In genomic region chr5:25080438-25080945, GRCm38 (mm10) we compare ENCODE assay signal across 18 mouse cellular contexts. TPM values are rescaled to one million over a fixed set of nuclear protein-coding genes. Genes with fewer than 3 reads are reported as not detected.
DNase-seq lines count a peak whose midpoint lies in the region; TF ChIP-seq lines count a peak whose summit lies in the region.
"Had no signal": no experiment of that assay in that cellular context is flagged by ENCODE, and none has a peak within 500 bp of the region (broad histone marks: within the 10 kb centered on the region; RNA-seq: fewer than 3 reads in every experiment).

No protein-coding gene starts in this region.

- peaks cover 10% of the 10 kb centered on the region for H3K4me1 ChIP-seq in cortical plate, adult 2 months (ENCODE audit: control insufficient read depth, insufficient read depth, low read length)
- H3K4me1 ChIP-seq: forebrain, embryonic 10.5 days had no signal

- H3K4me3 ChIP-seq in cortical plate, adult 2 months (ENCODE audit: insufficient read depth, low read length): no peak overlapping the region
- H3K4me3 ChIP-seq: forebrain, embryonic 10.5 days; heart, embryonic 13.5 days; limb, embryonic 15.5 days had no signal

- TF ChIP-seq CTCF in cortical plate, adult 2 months (IDR thresholded peaks at IDR 0.05; ENCODE audit: extremely low read depth, insufficient read depth, low read length): peak; percentile 42; the same call in 1 of the 2 replicates

- intact Hi-C loops in left cerebral cortex, postnatal 36 days (cut with DNase I): loop anchor here (2.0 to 5.0 kb wide), 2 partner anchors 22 to 53 kb away; no protein-coding TSS in a partner anchor

- peak; percentile 42; the same call in 1 of the 2 replicates for TF ChIP-seq POLR2A in cortical plate, adult 2 months (IDR thresholded peaks at IDR 0.05; ENCODE audit: extremely low read depth, insufficient read depth, low read length)

- peak; percentile 83 for DNase-seq in layer of hippocampus, adult 9-11 months
- DNase-seq in layer of hippocampus, postnatal 36 days: no peak
- peak; percentile 73 to 74 for DNase-seq in left cerebral cortex, postnatal 36 days (ENCODE audit: low spot score in 2 of 2)
- peak; percentile 56 to 80 for DNase-seq in right cerebral cortex, postnatal 36 days (ENCODE audit: low spot score in 2 of 2)
- DNase-seq in kidney, adult 11 months: no peak
- DNase-seq in spleen, adult 12 weeks (ENCODE audit: low spot score): no peak
- DNase-seq: adrenal gland, postnatal 25 days; cerebellum, adult 11-12 months; cerebellum, postnatal 10 days; gastrocnemius, postnatal 10 days; heart, postnatal 14 days; lung, embryonic 14.5 days; midbrain, embryonic 14.5 days had no signal

- H3K27ac ChIP-seq in cortical plate, adult 2 months (ENCODE audit: insufficient read depth, low read length): peak overlapping the region; percentile 74
- H3K27ac ChIP-seq: forebrain, embryonic 10.5 days; heart, embryonic 13.5 days; limb, embryonic 15.5 days; liver, embryonic 14.5 days had no signal

RNA-seq across cellular contexts. Expression of gene Prkag2, which starts 19.9 kb away (rescaled TPM):
- total RNA-seq in layer of hippocampus, postnatal 36 days (2021): 100 to 1,000 TPM; 180 to 182 TPM
- 103 and 117 TPM in 2 replicates for polyA plus RNA-seq in cortical plate, adult 2 months (2012; rRNA removed)
- total RNA-seq in left cerebral cortex, postnatal 36 days (2021): 100 to 1,000 TPM in 1 of 2 experiments, 10 to 100 TPM in 1; 90.6 to 123 TPM

Comparison
In these comparisons a context has a peak if more than half of its experiments do, and no peak if none do; other contexts are left out.
1. DNase-seq: peak in layer of hippocampus, adult 9-11 months (single experiment), left cerebral cortex, postnatal 36 days (2 of 2) and right cerebral cortex, postnatal 36 days (2 of 2); none in layer of hippocampus, postnatal 36 days (0 of 2), kidney, adult 11 months (single experiment) and spleen, adult 12 weeks (single experiment).